Mouse (Mus musculus) olfactory bulb, adult 2 months (tissue): ENCODE measurements at regions not wholly inside any gene's neighbourhood (a gene's known extent, or its start where the extent isn't known, plus 50 kb on each side); places are given as distances from the start of the nearest gene placed in this dataset.

Source experiments
- H3K27ac ChIP-seq: fragments of 200-500 bp; 2 replicates; pipeline ENCODE4 v1.5.1; 2012; ENCODE audit warnings: low read depth, low read length; ENCODE audit not compliant: insufficient read depth
- H3K4me1 ChIP-seq: fragments of 200-500 bp; 2 replicates; pipeline ENCODE4 v1.6.1; 2012; ENCODE audit warnings: low read length; ENCODE audit not compliant: control insufficient read depth, insufficient read depth
- H3K4me3 ChIP-seq: fragments of 200-500 bp; 2 replicates; pipeline ENCODE4 v1.5.1; 2012; ENCODE audit warnings: mild to moderate bottlenecking, low read depth, low read length, moderate library complexity; ENCODE audit not compliant: insufficient read depth
- CTCF ChIP-seq: fragments of 200-500 bp; IDR thresholded peaks from 2 replicates; pipeline ENCODE4 v1.5.1; 2012; ENCODE audit warnings: low read depth, mild to moderate bottlenecking, low read length, moderate library complexity; ENCODE audit not compliant: insufficient read depth
- POLR2A ChIP-seq: fragments of 200-500 bp; IDR thresholded peaks from 2 replicates; pipeline ENCODE4 v1.6.1; 2012; ENCODE audit warnings: mild to moderate bottlenecking, low read depth, low read length, moderate library complexity; ENCODE audit not compliant: insufficient read depth
- WGBS: fragments of 180-500 bp; shearing (Covaris S2); methylation state at CpG from one replicate; pipeline ENCODE4 v1.1.7; 2018; 5-methylcytosine and 5-hydroxymethylcytosine counted together

GRCm38 (mm10) chr13:69236386-69236785 is 237.0 kb upstream of the Adcy2 start:
- TF ChIP-seq POLR2A, result no peak
- 83% methylated on average over 5 of the region's 5 CpGs for WGBS
- Histone ChIP-seq H3K4me1 (no peaks in the 10 kb centered on the region), H3K4me3 (no peak overlapping the region), H3K27ac (no peak overlapping the region)

DNA sequence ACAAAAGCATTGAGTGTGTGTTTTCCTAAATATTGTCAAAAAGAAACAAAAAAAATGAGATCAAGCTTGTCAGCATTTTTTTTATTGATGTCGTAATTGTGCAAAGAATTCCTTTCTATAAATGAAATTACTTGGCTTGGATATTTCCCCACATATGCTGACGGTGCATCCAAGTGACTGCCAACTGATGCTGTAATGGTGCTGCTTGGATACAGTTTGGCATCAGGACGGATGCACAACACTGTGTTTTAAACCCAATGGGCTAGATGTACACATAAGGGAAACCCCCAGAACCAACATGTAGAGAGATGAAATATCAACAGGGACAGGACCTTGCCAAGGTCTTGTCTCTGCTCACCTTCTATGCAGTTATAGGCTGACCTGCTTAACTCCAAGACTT is 238.6 kb upstream of the Adcy2 start:
- WGBS, result 80% methylated on average over 3 of the region's 3 CpGs
- no peak for TF ChIP-seq CTCF
- TF ChIP-seq POLR2A, result no peak

GRCm38 (mm10) chr13:69239261-69239915 is 240.0 kb upstream of the Adcy2 start:
- TF ChIP-seq POLR2A, result no peak
- no peak for TF ChIP-seq CTCF
- Histone ChIP-seq H3K27ac (no peak overlapping the region), H3K4me1 (no peaks in the 10 kb centered on the region), H3K4me3 (no peak overlapping the region)
- WGBS, result 88% methylated on average over 2 of the region's 2 CpGs

More for the DNA sequence above, 238.6 kb upstream of the Adcy2 start:
- Histone ChIP-seq H3K27ac (no peak overlapping the region), H3K4me1 (no peaks in the 10 kb centered on the region), H3K4me3 (no peak overlapping the region)

DNA sequence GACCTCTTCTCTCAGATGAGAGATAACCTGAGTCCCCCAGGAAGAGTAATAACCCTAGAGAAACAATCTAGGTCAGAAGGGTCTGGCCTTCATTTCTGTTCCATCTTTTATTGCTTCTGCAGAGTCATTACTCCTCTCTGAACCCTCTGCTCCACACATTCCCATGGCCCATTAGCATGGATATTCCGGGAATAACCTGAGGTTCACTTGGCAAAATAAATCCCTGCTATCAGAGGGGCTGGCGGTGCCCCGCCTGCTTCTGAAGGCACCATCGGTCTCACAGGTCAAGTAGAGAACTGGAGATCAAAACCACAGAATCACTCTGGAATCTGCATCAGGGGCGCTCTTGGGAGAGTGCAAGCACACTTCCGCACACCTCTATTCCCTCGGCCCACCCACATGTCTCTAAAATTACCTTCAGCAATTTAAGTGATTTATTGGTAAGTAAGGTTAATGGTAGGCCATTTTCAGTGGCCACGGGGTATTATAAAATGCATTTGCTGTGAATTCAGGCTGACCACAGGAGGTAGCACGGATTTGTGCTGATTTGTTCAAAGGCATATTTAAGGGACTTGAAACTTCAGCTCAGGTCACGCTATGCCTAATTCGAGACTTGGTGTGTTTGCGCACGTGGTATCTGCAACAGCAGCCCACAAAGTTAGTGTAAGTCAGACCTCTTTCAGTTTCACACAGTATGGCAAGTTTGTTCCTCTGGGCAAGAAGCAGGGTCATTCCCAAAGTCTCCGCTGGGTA is 243.4 kb upstream of the Adcy2 start:
- TF ChIP-seq CTCF (no peak), POLR2A (no peak)
- WGBS, result 90% methylated on average over 14 of the region's 14 CpGs
- Histone ChIP-seq H3K27ac (no peak overlapping the region), H3K4me3 (no peak overlapping the region), H3K4me1 (no peaks in the 10 kb centered on the region)

- H3K27ac ChIP-seq, result no peak overlapping the region
- 66% methylated on average over 4 of the region's 4 CpGs for WGBS
- H3K4me3 ChIP-seq, result no peak overlapping the region
- TF ChIP-seq CTCF (no peak), POLR2A (no peak)
- H3K4me1 ChIP-seq, result peaks cover 7% of the 10 kb centered on the region
Measured at GRCm38 (mm10) chr13:69250334-69251129, 251.2 kb upstream of the Adcy2 start.

- 64% methylated on average over 6 of the region's 6 CpGs for WGBS
- peaks cover 7% of the 10 kb centered on the region for H3K4me1 ChIP-seq
- H3K27ac ChIP-seq, result no peak overlapping the region
- TF ChIP-seq CTCF, result no peak
- TF ChIP-seq POLR2A, result no peak
- H3K4me3 ChIP-seq, result no peak overlapping the region
Measured at GRCm38 (mm10) chr13:69251130-69251561, 251.8 kb upstream of the Adcy2 start.

DNA sequence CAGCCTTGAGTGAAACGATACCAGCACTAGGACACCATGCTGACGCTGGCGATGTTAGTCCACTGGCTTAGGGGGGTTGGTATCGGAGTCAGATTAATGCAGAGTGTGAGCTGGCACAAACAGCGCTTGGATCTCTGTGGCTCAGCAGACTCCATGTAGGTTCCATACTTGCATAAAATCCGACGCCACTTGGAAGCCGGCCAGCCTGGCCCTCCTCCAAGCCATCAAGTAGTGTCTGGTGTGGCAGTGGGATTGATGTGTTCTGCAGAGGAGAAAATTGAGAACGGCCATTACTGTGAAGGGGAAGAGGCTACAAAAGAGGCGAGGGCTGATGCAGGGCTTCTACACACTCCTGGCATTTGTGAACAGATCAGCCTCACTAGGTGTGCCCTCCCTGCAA is 253.0 kb upstream of the Adcy2 start:
- Histone ChIP-seq H3K4me1 (peaks cover 7% of the 10 kb centered on the region), H3K27ac (no peak overlapping the region), H3K4me3 (no peak overlapping the region)
- no peak for TF ChIP-seq CTCF
- TF ChIP-seq POLR2A, result no peak
- WGBS, result 38% methylated on average over 10 of the region's 10 CpGs

DNA sequence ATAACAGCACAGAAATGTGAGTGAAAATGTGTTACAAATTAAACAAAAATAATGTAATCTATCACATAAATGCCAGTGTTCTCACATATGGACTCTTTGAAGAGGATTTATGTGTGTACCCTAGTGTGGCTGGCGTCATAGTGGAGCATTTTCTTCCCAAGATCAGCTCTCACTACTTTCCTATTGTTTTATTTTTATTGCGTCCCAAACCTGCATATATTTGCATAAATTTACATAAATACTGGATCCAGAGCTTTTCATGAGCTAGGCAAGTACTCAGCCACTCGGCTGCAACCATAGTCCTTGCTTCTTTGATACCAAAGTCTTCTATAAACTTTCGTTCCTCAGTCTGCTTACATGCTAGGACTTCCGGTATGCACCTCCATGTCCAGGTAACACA is 261.1 kb upstream of the Adcy2 start:
- no peak overlapping the region for H3K27ac ChIP-seq
- WGBS, result 40% methylated on average over 5 of the region's 5 CpGs
- TF ChIP-seq CTCF, result no peak

DNA sequence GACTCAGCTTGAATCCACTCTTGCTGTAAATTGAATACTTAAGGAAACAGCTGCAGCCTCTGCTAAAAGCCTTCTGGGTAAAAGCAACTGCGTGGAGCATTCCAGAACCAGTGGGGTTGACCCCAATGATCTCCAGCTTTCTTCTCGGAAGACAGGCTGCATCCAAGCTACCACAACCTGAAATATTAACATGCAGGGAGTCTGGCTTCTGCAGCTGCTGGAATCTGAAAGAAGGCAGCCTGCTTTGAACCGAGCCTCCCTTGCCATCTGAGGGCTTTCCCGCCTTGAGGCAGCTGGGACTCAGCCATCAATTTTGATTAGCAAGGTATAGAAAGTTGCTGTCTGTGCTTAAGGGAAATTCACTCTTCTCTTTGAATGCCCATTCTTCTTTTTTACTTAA is 261.6 kb upstream of the Adcy2 start:
- Histone ChIP-seq H3K4me1 (no peaks in the 10 kb centered on the region), H3K27ac (no peak overlapping the region), H3K4me3 (no peak overlapping the region)
- no peak for TF ChIP-seq CTCF
- TF ChIP-seq POLR2A, result no peak
- WGBS, result 44% methylated on average over 4 of the region's 4 CpGs

More for the DNA sequence above, 261.1 kb upstream of the Adcy2 start:
- no peaks in the 10 kb centered on the region for H3K4me1 ChIP-seq
- no peak overlapping the region for H3K4me3 ChIP-seq
